ENCODE assay signal across 15 mouse cellular contexts in genomic region chr1:39932216-39932739, GRCm38 (mm10). TPM values are rescaled to one million over a fixed set of nuclear protein-coding genes. Genes with fewer than 3 reads are reported as not detected.
DNase-seq lines count a peak whose midpoint lies in the region; ATAC-seq and TF ChIP-seq lines count a peak whose summit lies in the region.
"Had no signal": no experiment of that assay in that cellular context is flagged by ENCODE, and none has a peak within 500 bp of the region (broad histone marks: within the 10 kb centered on the region; RNA-seq: fewer than 3 reads in every experiment).

No protein-coding gene starts in this region.

- no peak for TF ChIP-seq POLR2A in spleen, adult 2 months (IDR thresholded peaks at IDR 0.05; ENCODE audit: low read depth, low read length)

- no peak for TF ChIP-seq CTCF in gastrocnemius, adult 2 months (IDR thresholded peaks at IDR 0.05)
- no peak for TF ChIP-seq CTCF in spleen, adult 2 months (IDR thresholded peaks at IDR 0.05; ENCODE audit: extremely low read depth, insufficient read depth, insufficient read length, insufficient replicate concordance)
- TF ChIP-seq CTCF in stomach, postnatal 0 days (IDR thresholded peaks at IDR 0.05; ENCODE audit: low read depth): no peak

- H3K9me3 ChIP-seq in hindbrain, embryonic 13.5 days: no peaks in the 10 kb centered on the region
- H3K9me3 ChIP-seq in hindbrain, embryonic 11.5 days (ENCODE audit: control insufficient read depth, low read length): no peaks in the 10 kb centered on the region
- no peaks in the 10 kb centered on the region for H3K9me3 ChIP-seq in stomach, postnatal 0 days (ENCODE audit: control insufficient read depth, low read length)
- H3K9me3 ChIP-seq: embryonic facial prominence, embryonic 13.5 days; megakaryocyte, embryonic 14.5 days had no signal

- H3K9ac ChIP-seq in hindbrain, embryonic 13.5 days: 0 out of 2 replicates have a peak overlapping the region, but pooled peaks have one; percentile 14
- no peak overlapping the region for H3K9ac ChIP-seq in hindbrain, embryonic 11.5 days (ENCODE audit: low read depth, low read length)
- H3K9ac ChIP-seq in stomach, postnatal 0 days (ENCODE audit: low read length): no peak overlapping the region
- H3K9ac ChIP-seq: embryonic facial prominence, embryonic 13.5 days; liver, postnatal 0 days had no signal

- no peak for ATAC-seq in hindbrain, embryonic 13.5 days (ENCODE audit: low FRiP score)
- no peak for ATAC-seq in hindbrain, embryonic 11.5 days (ENCODE audit: low FRiP score)
- no peak for ATAC-seq in stomach, postnatal 0 days (ENCODE audit: low FRiP score, low TSS enrichment)
- ATAC-seq: hindbrain, embryonic 16.5 days; liver, postnatal 0 days had no signal

- 61% methylated on average over 9 of the region's 9 CpGs for WGBS in hindbrain, embryonic 13.5 days
- 74% methylated on average over 9 of the region's 9 CpGs for WGBS in hindbrain, embryonic 11.5 days
- WGBS in spleen, adult 2 months: 68% methylated on average over 9 of the region's 9 CpGs
- 37% methylated on average over 9 of the region's 9 CpGs for WGBS in stomach, postnatal 0 days

- peaks cover 12% of the 10 kb centered on the region for H3K36me3 ChIP-seq in hindbrain, embryonic 13.5 days
- no peaks in the 10 kb centered on the region for H3K36me3 ChIP-seq in hindbrain, embryonic 11.5 days (ENCODE audit: control insufficient read depth, insufficient read depth, low read length)
- no peaks in the 10 kb centered on the region for H3K36me3 ChIP-seq in spleen, adult 2 months (ENCODE audit: control insufficient read depth, insufficient read depth, low read length)
- H3K36me3 ChIP-seq in stomach, postnatal 0 days (ENCODE audit: control insufficient read depth, insufficient read depth, low read length): no peaks in the 10 kb centered on the region
- H3K36me3 ChIP-seq: embryonic facial prominence, embryonic 13.5 days had no signal

- H3K27me3 ChIP-seq in hindbrain, embryonic 13.5 days: no peaks in the 10 kb centered on the region
- H3K27me3 ChIP-seq in hindbrain, embryonic 11.5 days (ENCODE audit: control insufficient read depth, insufficient read depth, low read length): no peaks in the 10 kb centered on the region
- H3K27me3 ChIP-seq in spleen, adult 2 months (ENCODE audit: control insufficient read depth, insufficient read depth, low read length): no peaks in the 10 kb centered on the region
- H3K27me3 ChIP-seq in stomach, postnatal 0 days (ENCODE audit: control insufficient read depth, insufficient read depth, low read length): no peaks in the 10 kb centered on the region
- H3K27me3 ChIP-seq: embryonic facial prominence, embryonic 13.5 days had no signal

- intact Hi-C loops in gastrocnemius, adult 2 months (cut with DNase I): no loop called here

- DNase-seq in gastrocnemius, adult 2 months: no peak
- no peak for DNase-seq in gastrocnemius, postnatal 10 days
- no peak for DNase-seq in hindbrain, embryonic 11.5 days (ENCODE audit: low spot score)
- no peak for DNase-seq in spleen, adult 2 months (ENCODE audit: low read depth in 1 of 2, low spot score in 2 of 2)
- DNase-seq in spleen, postnatal 14 days (ENCODE audit: low spot score in 2 of 2): no peak
- no peak for DNase-seq in stomach, postnatal 0 days (ENCODE audit: low spot score)
- DNase-seq in cerebellum, postnatal 14 days: no peak
- DNase-seq: kidney, adult 8-10 months; liver, postnatal 0 days; right cerebral cortex, postnatal 4 days; thymus, postnatal 36 days had no signal

- no peak for TF ChIP-seq EP300 in stomach, postnatal 0 days (optimal IDR thresholded peaks at IDR 0.05)

- peak overlapping the region; percentile 20 for H3K27ac ChIP-seq in gastrocnemius, adult 2 months
- H3K27ac ChIP-seq in hindbrain, embryonic 13.5 days: peak overlapping the region; percentile 66
- no peak overlapping the region for H3K27ac ChIP-seq in hindbrain, embryonic 11.5 days (ENCODE audit: low read depth, low read length)
- H3K27ac ChIP-seq in spleen, adult 2 months (ENCODE audit: insufficient read depth, low read length): peak overlapping the region; percentile 7; the same call in 1 of the 2 replicates
- peak overlapping the region; percentile 65 for H3K27ac ChIP-seq in stomach, postnatal 0 days (replicated peaks)
- H3K27ac ChIP-seq: embryonic facial prominence, embryonic 13.5 days had no signal

- H3K4me1 ChIP-seq in hindbrain, embryonic 13.5 days (replicated peaks): peaks cover 96% of the 10 kb centered on the region
- H3K4me1 ChIP-seq in hindbrain, embryonic 11.5 days (replicated peaks; ENCODE audit: control insufficient read depth, insufficient read depth, low read length): peaks cover 14% of the 10 kb centered on the region
- H3K4me1 ChIP-seq in spleen, adult 2 months (ENCODE audit: control insufficient read depth, insufficient read depth, insufficient read length): peaks cover 16% of the 10 kb centered on the region; the same call in 1 of the 2 replicates
- H3K4me1 ChIP-seq in stomach, postnatal 0 days (replicated peaks; ENCODE audit: control insufficient read depth, insufficient read depth): peaks cover 16% of the 10 kb centered on the region; the same call in 1 of the 2 replicates

- H3K4me2 ChIP-seq in hindbrain, embryonic 13.5 days: no peak overlapping the region
- H3K4me2 ChIP-seq in hindbrain, embryonic 11.5 days (replicated peaks; ENCODE audit: low read depth, low read length): no peak overlapping the region
- no peak overlapping the region for H3K4me2 ChIP-seq in stomach, postnatal 0 days (replicated peaks; ENCODE audit: low read depth)
- H3K4me2 ChIP-seq: embryonic facial prominence, embryonic 13.5 days had no signal

- H3K4me3 ChIP-seq in gastrocnemius, adult 2 months: no peak overlapping the region
- no peak overlapping the region for H3K4me3 ChIP-seq in hindbrain, embryonic 13.5 days
- H3K4me3 ChIP-seq in hindbrain, embryonic 11.5 days (ENCODE audit: low read depth, low read length): no peak overlapping the region
- H3K4me3 ChIP-seq in spleen, adult 2 months (ENCODE audit: extremely low read depth, insufficient read depth, insufficient read length): no peak overlapping the region
- H3K4me3 ChIP-seq in stomach, postnatal 0 days (ENCODE audit: low read depth, low read length): no peak overlapping the region
- H3K4me3 ChIP-seq: embryonic facial prominence, embryonic 13.5 days; megakaryocyte, embryonic 14.5 days had no signal

RNA-seq across cellular contexts. Expression of gene Map4k4, which starts 31.6 kb away (rescaled TPM):
- 10 to 100 TPM; 23.2 to 28.3 TPM for total RNA-seq in gastrocnemius, adult 2 months (2021)
- total RNA-seq in gastrocnemius, postnatal 10 days (2021): 100 to 1,000 TPM in 1 of 2 experiments, 10 to 100 TPM in 1; 87.8 to 121 TPM
- polyA plus RNA-seq in hindbrain, embryonic 13.5 days (2015; fragmentation: Nextera tagmentation; extraction: Ambion mirVana): 47.3 and 52.6 TPM in 2 replicates
- polyA plus RNA-seq in hindbrain, embryonic 11.5 days (2014; fragmentation: Nextera tagmentation; extraction: Ambion mirVana): 42.3 and 68.2 TPM in 2 replicates
- polyA plus RNA-seq in spleen, adult 2 months (2012; rRNA removed): 54.3 and 60.7 TPM in 2 replicates
- 8.5 and 10.1 TPM in 2 replicates for polyA plus RNA-seq in stomach, postnatal 0 days (2015; fragmentation: Nextera tagmentation; extraction: Ambion mirVana)
